Mouse (Mus musculus) adrenal gland, adult (tissue): ENCODE measurements around the gene Pphln1.
A peak's percentile ranks its signal among the peaks of the same experiment; 100 is the strongest.

ENCODE experiments used
- DNase-seq, 2 experiments: peaks; one replicate each; pipeline ENCODE4 v3.0.0; 2022 to 2023; ENCODE audit warnings: low spot score in 1 of 2; ENCODE audit not compliant: inconsistent age in 2 of 2

The Pphln1 gene

DNA sequence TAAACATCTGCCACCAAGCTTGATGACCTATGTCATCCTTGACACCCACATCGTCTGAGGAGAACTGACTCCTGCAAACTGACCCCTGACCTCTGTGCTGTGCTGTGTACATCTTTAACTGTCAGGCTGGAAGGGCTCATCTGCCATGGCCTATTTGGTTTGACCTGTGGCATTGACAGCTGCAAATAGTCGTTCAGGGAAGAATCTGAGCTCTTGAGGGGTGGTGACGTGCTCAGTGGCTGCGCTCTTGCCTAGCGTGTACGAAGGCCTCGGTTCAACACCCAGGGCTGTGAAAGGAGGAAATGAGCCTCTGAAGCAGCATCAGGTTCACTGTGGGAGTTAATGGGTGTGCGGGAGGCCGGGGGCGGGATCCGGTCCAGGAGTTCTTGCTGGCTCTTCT lies 35.7 kb downstream of the Pphln1 start:
- no peak for DNase-seq

DNA sequence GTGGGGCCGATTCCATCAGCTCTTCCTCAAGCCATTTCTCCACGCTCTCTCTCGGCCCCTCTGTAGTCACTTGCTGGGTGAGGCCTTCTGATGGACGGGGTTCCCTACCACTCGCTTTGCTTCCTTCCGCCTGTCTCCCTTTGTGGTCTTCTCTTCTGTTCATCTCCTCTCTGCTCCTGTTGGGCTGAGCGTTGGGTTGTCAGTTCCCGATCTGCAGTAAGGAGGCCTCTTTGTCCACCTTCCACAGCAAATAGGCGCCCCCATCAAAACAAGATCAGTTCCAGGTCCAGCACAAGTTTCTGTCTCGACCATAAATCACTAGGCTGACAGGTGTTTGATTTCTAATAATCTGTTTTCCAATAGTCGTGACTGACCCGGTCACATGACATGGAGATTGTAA lies 37.8 kb downstream of the Pphln1 start:
- no peak for DNase-seq

DNA sequence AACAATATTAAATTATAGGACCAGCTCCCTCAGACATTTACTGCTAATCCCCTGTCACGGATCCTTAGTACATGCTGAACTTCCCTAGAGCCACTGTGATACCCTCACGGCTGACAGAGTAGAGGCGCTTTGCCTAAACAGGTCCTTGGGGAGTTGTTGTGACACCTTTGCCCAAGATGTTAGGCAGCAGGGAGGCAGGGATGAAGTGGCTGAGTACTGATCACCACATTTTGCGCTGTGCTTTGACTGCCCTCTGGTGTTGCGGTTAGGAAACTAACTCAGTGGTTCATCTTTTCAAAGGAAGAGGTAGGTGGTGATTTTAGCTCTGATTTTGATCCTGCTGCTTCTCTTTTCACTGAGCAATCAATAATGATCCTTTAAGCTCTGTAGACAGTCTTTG lies 40.5 kb downstream of the Pphln1 start:
- DNase-seq: peak; percentile 49 to 85

DNA sequence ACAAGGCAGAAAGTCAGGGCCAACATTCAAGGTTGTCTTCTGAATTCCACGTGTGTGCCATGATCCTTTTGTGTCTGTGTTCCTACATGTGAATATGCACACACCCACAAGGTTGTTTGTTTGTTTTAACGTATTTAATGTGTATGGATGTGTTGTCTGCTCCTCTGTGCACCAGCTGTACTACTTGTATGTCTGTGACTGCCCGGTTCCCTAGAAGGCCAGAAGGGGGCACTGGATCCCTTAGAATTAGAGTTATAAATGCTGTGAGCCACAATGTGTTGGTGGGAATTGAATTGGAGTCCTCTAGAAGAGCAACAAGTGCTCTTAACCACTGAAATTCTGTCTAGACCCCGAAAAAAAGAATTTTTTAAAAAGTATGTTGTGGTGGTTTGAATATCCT lies 44.1 kb downstream of the Pphln1 start:
- peak in 1 of 2 experiments; percentile 61 for DNase-seq

DNA sequence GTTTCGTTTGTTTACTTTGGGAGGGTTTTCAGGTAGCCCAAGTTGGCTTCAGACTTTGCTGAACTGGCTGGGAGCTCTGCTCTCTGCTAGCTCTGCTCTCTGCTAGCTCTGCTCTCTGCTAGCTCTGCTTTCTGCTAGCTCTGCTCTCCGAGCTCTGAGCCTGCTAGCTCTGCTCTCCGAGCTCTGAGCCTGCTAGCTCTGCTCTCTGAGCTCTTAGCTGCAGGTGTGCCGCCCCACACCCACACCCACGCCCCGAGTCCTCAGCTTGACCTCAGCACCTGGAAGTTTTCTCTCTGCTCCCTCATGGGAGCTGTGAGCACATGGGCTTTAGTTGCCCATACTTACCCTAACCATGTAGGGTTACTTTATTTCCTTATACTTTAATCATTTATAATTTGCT lies 45.5 kb downstream of the Pphln1 start:
- no peak for DNase-seq

DNA sequence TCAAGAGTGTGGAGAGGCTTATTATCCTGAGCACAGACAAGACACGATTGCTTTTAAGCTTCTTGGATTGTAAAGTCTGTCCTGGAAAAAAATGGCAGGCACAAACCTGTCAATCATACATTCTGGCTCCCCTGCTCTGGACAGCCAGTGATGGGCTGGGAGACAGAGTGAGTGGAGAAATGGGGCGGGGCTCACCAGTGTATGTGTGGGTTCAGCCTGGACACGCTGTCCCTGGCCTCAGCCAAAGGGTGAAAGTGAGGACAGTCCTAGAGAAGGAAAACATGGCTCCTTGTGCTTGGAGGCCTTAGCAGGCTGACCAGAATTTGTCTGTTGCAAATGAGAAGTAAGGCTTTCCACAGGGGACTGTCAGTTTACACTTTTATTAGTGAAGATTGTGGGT lies 50.7 kb downstream of the Pphln1 start:
- DNase-seq: no peak

DNA sequence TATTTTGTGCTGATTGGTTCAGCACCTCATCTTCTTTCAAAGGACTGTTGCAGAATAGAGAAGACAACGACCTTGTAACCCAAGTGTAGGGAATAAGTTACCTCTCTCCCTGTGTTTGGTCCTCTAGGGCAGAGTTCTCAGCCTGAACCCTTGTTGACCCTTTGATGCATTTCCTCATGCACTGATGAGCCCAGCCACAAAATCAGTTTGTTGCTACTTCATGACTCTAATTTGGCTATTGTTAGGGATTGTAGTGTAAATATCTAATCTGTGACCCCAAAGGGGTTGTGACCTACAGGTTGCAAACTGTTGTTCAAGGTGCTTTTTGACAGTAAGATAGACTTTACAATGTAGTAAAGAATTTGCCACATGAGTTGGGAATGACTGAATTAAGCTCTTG lies 55.1 kb downstream of the Pphln1 start:
- no peak for DNase-seq

DNA sequence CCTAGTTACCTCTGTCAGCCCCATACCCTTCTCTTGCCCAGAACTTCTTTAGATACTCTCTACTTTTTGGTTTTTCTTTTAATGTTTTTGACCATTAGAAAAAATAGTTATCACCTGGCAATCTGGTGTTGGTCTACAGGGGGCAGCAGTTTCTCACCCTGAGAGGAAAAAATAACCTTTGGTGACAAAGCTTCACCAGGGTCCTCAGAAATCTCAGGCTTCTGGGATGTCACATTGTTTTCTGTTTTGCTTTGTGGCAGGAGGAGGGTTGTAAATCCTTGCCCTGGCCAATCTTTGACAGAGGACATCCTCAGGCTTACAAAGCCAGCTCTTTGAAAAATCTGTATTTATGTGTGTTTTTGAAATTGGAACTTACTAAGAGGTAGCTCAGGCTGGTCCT lies 57.9 kb downstream of the Pphln1 start:
- peak in 1 of 2 experiments; percentile 57 for DNase-seq

DNA sequence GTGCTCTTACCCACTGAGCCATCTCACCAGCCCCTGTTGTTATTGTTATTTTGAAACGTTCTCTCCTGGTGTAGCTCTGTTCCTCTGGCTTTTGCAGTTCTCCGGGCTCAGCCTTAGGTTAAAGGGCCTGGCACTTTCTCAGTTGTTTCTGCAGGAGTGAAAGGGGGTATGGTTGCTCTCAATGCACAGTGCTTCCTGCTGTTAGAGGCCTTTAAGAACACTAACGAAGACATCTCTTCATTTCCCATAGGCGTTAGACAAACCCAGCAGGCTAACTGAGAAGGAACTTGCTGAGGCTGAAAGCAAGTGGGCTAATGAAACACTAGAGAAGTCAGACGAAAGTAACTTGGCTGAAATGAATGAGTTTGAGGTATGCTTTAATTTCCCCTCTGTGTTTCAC lies 61.3 kb downstream of the Pphln1 start:
- no peak for DNase-seq

DNA sequence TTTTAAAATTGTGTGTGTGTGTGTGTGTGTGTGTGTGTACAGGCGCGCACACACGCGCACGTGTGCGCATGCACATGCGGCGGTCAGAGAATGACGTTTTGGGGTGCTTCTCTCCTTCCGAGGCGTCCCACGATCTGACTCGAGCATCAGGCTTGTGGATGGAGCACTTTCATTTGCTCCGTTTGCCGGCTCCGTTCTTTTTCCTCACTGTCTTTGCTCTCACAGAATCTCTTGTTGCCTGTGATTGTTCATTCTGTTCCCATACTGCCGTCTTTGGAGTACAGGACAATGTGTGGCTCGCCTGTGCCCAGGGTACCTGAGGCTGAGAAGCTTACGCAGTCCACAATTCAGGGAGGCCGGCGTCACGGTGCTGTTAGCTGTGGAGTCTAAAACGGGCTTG lies 62.9 kb downstream of the Pphln1 start:
- no peak for DNase-seq

DNA sequence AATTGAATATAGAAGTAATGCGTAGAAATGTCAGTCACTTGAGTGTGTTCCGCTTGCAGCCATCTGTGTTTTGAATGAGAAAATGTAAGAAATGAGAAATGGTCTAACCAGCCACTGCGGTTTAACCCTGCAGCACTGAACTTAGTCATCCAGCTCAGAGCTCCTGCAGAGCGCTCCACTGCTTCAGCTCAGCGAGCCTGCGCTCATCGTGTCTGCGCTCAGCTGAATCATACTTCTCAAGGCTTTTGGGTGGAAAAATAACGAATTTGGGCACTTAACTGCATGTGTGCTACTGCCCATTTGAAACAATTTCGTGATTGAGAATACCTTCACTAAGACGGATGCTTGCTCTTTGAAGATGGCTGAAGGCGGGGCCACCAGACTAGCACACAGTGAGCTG lies 73.5 kb downstream of the Pphln1 start:
- DNase-seq: peak; percentile 74 to 86

DNA sequence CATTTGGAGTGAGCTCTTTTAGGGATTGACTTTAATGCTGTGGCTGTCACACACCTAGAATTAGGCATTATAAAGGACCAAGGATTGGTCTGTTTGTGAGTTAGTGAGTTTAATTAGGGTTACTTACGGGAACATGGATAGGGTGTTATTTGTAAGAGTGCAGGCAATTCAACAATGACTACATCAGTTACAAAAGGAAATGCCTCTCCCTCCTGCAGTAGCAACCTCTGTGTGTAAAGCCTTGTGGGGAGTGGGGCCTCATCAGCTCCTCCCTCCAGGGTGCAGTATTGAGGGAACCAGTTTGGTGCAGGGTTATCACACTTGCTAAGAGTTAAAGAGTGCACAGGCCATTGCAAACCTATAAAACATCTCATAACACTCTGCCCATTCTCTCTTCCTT lies 73.9 kb downstream of the Pphln1 start:
- no peak for DNase-seq

DNA sequence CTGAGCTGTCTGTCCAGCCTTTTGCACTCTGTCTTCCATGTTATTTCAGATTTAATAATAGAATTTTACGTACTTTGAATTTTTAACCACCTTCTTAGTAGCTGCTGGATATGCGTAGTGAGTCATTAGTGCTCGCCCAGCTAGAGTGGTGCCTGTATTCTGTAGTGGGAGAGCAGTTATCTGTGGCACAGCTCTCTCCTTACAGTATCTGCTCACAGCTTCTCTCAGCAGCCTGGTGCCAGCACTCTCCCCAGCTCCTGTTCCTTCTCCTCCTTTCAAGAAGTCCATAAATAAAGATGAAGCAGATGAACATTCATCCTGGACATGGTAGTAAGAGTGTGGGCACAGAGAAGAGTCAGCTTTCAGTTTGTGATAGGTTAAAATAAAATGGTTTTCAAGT lies 76.1 kb downstream of the Pphln1 start:
- DNase-seq: no peak

DNA sequence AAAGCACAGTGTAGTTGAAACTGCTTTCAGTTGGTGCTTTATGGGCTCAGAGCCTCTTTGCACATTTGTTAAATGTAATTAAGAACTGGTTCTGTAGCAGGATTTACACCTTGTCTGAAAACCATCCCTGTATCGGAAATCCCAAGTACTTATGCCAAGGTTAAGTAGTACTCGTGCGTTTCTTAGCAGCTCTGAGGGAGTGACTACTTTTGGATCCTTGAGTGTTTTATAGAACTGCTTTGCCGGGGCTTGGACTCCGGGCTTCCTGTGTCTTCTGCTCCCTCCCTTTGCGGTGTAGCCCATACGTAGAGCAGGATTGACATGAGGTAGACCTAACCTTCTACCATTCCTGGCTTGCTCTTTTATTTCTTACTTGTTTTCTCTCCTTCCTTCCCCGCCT lies 77.5 kb downstream of the Pphln1 start:
- no peak for DNase-seq

DNA sequence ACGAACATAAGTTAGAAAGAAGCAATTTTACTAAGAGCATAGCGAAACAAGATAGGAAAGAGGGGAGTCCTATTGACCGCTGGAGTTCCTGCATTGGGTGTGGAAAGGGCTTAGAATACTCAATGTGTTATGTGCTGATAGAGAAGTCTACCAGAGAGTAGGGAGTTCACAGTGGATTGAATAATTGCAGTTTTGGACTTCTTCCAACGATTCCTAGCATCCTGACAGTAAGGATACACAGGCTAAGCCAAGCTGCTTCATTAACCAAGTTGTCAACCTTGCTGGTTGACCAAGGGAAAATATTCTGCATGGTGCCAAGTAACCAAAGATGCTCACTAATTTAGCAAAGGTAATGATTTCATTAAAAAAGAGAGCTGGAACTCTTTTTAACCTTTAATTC lies 79.6 kb downstream of the Pphln1 start:
- no peak for DNase-seq

DNA sequence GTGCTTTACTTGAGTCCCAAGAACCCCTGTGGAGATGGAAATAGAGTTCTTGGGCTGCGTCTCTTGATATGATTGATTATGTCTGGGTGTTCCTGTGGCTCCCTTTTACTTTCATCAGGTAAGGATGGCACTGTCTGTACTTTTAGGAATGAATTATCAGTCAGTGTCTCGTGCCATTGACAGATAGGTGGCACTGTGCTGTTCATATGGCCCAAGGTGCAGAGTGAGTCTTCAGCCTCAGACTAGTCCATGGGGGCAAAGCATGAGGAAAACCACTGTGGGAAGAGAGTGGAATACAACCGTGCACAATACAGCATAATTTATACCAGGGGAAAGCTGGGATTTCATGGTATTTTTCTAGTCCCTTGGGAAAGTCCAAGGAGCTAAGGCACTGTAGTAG lies 80.5 kb downstream of the Pphln1 start:
- no peak for DNase-seq

DNA sequence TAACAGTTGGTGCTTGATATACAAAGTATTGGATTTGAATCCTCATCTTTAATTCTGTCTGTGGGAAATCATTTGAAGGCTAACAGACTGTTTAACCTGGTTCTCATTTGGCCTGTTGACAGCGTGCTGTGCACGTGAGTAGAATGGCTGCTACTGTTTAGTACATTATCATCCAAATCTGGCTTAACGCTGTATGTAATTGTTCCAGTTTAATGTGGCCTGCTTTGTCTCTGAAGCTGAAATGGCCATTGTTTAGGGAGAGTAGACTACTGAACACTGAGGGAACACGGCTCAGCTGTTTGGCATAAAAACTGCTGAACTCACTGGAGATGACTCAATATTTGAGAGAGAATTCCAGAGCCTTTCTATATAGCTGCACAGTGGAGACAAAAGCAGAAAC lies 81.3 kb downstream of the Pphln1 start:
- DNase-seq: no peak

DNA sequence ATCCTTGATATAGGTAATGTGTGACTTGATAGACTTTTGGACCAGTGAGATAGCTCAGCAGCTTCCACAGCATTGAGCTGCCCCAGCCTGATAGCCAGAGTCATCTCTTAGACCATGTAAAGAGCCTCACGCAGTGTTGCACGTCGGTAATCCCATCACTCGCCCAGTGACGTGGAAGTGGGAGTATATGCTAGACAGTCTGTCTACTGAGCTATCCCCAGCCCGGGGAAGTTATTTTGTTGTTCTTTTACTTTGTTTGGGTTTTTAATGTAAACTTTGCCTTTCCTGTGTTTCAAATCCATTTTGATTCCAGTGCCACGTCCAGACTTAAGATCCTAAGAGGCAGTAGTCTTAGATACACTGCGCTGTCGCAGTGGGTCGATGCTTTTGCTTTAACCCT lies 83.0 kb downstream of the Pphln1 start:
- DNase-seq: no peak

DNA sequence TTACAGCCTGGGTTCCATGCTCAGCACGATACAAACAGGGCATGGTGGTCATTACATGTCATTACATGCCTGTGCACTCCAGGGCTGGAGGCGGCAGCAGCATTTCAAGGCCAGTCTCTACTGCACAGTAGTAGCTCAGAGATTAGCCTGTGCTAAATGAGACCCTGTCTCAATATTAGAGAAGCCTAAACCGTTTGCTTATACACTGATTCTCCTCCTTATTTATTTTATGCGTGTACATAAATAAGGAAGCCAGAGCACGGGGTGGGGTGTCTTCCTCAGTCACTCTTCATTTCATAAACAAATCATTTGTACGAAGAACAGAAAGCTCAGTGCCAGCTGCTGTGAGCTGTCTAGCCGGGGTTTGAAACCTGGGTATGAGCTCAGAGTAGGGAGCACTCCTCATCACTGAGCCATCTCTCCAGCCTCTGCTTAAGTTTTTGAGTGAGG lies 86.1 kb downstream of the Pphln1 start:
- DNase-seq: no peak

DNA sequence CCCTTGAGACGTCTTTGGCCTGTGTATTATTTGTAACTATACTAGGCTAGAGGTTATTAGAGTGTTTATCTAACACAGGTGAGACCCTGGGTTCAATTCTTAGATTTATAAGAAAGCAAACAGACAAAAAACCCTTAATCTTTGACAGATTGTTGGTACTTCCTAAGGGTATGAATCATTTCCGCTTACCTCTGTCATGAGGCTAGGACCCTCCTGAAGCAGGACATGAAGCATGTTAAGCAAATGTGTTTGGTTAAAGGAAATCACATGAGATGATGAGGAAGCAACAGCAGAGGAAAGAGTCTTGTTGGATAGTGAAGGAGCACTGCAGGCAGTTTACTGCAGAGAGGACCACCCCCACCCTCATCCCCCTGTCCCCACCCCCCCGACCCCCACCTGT lies 87.1 kb downstream of the Pphln1 start:
- DNase-seq: no peak

DNA sequence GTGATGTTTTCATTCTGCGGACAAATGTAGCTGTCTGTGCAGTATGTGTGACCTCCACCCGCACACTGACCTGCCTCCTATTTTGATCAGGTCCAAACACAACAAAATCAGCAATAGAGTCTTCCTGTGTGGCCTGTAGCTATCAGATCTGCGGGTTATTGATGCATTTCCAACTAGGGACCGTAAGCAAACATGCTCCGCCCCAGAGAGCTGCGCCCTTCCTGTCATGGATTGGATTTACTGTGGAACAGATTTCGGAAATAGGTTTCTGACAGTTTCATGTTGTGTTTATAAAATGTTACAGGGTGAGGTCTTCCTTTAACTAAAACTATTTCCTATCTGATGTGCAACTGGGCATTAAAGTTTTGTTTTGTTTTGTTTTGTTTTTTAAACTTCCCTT lies 87.9 kb downstream of the Pphln1 start:
- DNase-seq: no peak

DNA sequence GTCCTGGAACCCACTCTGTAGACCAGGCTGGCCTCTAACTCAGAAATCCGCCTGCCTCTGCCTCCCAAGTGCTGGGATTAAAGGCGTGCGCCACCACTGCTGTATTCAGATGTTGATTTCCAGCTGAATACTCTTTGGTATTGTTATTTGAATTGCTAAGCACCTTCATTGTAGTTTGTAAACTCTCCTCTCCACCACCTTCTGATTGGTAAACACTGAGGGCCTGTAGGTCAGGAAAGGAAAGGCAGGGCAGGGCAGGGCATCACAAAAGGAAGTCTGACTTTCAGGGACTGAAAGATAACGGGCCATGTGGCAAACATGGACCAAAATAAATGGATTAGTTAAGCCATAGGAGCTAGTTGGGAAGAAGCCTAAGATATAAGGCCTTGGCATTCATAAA lies 91.4 kb downstream of the Pphln1 start:
- DNase-seq: no peak

DNA sequence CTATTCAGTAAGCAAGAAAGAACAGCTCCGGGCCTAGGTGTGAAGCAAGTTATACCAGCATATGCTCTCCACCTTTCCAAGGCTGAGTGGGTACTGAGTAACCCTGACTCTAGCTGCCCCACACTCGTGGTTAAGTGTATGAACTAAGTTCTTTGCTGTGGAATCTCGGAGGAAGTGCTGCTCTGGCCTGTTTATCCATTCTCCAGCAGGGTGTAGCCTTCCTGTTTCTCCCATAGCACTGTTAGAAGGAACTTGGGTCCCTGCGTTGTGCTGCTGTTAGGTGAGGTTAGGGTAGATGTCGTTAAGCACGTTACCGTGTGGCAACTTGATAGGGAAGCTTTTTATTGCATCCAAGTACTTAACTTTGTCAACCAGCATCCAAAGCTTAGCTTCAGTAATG lies 96.5 kb downstream of the Pphln1 start:
- no peak for DNase-seq

DNA sequence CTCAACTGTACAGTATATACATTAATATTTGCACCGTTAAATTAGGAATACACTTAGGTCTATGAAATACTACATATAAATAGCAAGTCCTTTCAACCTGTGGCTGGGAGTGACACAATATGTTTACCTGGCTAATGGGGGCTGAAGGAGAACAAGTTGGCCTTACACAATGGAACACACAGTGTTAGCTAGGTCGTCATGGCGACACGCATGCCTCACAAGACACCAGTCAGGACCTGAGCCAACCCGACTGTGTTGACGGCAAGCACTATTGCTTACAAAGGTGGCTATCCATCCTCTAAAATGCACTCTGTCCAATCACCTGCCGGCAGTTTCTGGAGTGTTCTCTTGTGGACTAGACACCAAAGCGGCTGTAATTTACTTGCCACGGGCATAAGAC lies 101.7 kb downstream of the Pphln1 start:
- no peak for DNase-seq
